Mouse (Mus musculus) lung, postnatal 0 days (tissue): Measurements from ENCODE around the gene Slc41a2. TPM values are rescaled to one million over a fixed set of nuclear protein-coding genes. Genes with fewer than 3 reads are reported as not detected.

ENCODE experiments used
- ATAC-seq: fragments of 200-750 bp; cut with Nextera tagmentation; 2 replicates; pipeline ENCODE4 v1.8.0; 2017; ENCODE audit warnings: moderate library complexity
- DNase-seq: peaks from one replicate; pipeline ENCODE4 v3.0.0-alpha.2; 2016; ENCODE audit warnings: low spot score
- H3K27ac ChIP-seq: fragments of 300-500 bp; sonication (generic); 2 replicates; pipeline ENCODE4 v1.5.1; 2014; ENCODE audit warnings: antibody characterized with exemption, mild to moderate bottlenecking, low read length, mixed read lengths
- H3K27me3 ChIP-seq: fragments of 300-500 bp; sonication (generic); replicated peaks from 2 replicates; pipeline ENCODE4 v1.6.1; 2014; ENCODE audit warnings: low read length, mixed read lengths; ENCODE audit not compliant: insufficient read depth
- H3K36me3 ChIP-seq: fragments of 300-500 bp; sonication (generic); 2 replicates; pipeline ENCODE4 v1.6.1; 2014; ENCODE audit warnings: low read length, mixed read lengths; ENCODE audit not compliant: insufficient read depth
- H3K4me1 ChIP-seq: fragments of 300-500 bp; sonication (generic); 2 replicates; pipeline ENCODE4 v1.6.1; 2014; ENCODE audit warnings: antibody characterized with exemption, low read depth, low read length, mixed read lengths; ENCODE audit not compliant: insufficient read depth
- H3K4me2 ChIP-seq: fragments of 300-500 bp; sonication (generic); replicated peaks from 2 replicates; pipeline ENCODE4 v1.6.1; 2014; ENCODE audit warnings: low read depth, mild to moderate bottlenecking, low read length, moderate library complexity, mixed read lengths
- H3K4me3 ChIP-seq: fragments of 300-500 bp; sonication (generic); 2 replicates; pipeline ENCODE4 v1.5.1; 2014; ENCODE audit warnings: low read depth, low read length
- H3K9ac ChIP-seq: fragments of 300-500 bp; sonication (generic); replicated peaks from 2 replicates; pipeline ENCODE4 v1.6.1; 2014; ENCODE audit warnings: low read depth, mild to moderate bottlenecking
- H3K9me3 ChIP-seq: fragments of 300-500 bp; sonication (generic); 2 replicates; pipeline ENCODE4 v1.6.1; 2016; ENCODE audit warnings: low read length, mixed read lengths
- CTCF ChIP-seq: IDR thresholded peaks from 2 replicates; pipeline ENCODE4 v1.5.1; 2016; ENCODE audit warnings: antibody characterized with exemption, mild to moderate bottlenecking
- EP300 ChIP-seq: IDR thresholded peaks from 2 replicates; pipeline ENCODE4 v1.6.1; 2016; ENCODE audit warnings: antibody characterized with exemption, mild to moderate bottlenecking, control low read depth
- WGBS: fragments of 180-500 bp; shearing (Covaris S2); extraction: QIAGEN DNeasy Blood & Tissue Kit; methylation state at CpG from one replicate; pipeline ENCODE4 v1.1.7; 2014; 5-methylcytosine and 5-hydroxymethylcytosine counted together
- polyA plus RNA-seq: library from polyadenylated mRNA; unstranded; fragments of >200 nt; fragmentation: Nextera tagmentation; extraction: Ambion mirVana; gene quantifications from 2 replicates; pipeline ENCODE4 v1.2.1, GENCODE M21; 2015

Gene Slc41a2
- polyA plus RNA-seq, 1 experiment from 2014 or later = 1.2 TPM

GRCm38 (mm10) chr10:83202906-83203702, 134.6 kb downstream of the Slc41a2 start:
- Histone ChIP-seq H3K27me3 (no peaks in the 10 kb centered on the region), H3K27ac (no peak overlapping the region), H3K4me2 (no peak overlapping the region), H3K9ac (no peak overlapping the region), H3K36me3 (no peaks in the 10 kb centered on the region), H3K9me3 (no peaks in the 10 kb centered on the region), H3K4me3 (no peak overlapping the region), H3K4me1 (no peaks in the 10 kb centered on the region)
- no peak for ATAC-seq
- 83% methylated on average over 14 of the region's 14 CpGs for WGBS
- no peak for TF ChIP-seq CTCF
- TF ChIP-seq EP300 = no peak
- DNase-seq = no peak

GRCm38 (mm10) chr10:83201525-83201924, 136.2 kb downstream of the Slc41a2 start:
- WGBS = 83% methylated on average over 7 of the region's 7 CpGs
- Histone ChIP-seq H3K36me3 (no peaks in the 10 kb centered on the region), H3K4me1 (no peaks in the 10 kb centered on the region), H3K27ac (no peak overlapping the region), H3K4me3 (no peak overlapping the region), H3K4me2 (no peak overlapping the region), H3K9ac (no peak overlapping the region), H3K27me3 (no peaks in the 10 kb centered on the region), H3K9me3 (no peaks in the 10 kb centered on the region)
- TF ChIP-seq EP300 (no peak), CTCF (no peak)
- no peak for ATAC-seq
- DNase-seq = no peak

GRCm38 (mm10) chr10:83199290-83199689, 138.4 kb downstream of the Slc41a2 start:
- no peak overlapping the region for H3K4me2 ChIP-seq
- no peak for TF ChIP-seq EP300
- TF ChIP-seq CTCF = no peak
- ATAC-seq = no peak
- H3K9me3 ChIP-seq = no peaks in the 10 kb centered on the region
- no peaks in the 10 kb centered on the region for H3K4me1 ChIP-seq
- H3K4me3 ChIP-seq = no peak overlapping the region
- no peak overlapping the region for H3K9ac ChIP-seq
- no peaks in the 10 kb centered on the region for H3K27me3 ChIP-seq
- 67% methylated on average over 9 of the region's 9 CpGs for WGBS
- no peak for DNase-seq
- no peak overlapping the region for H3K27ac ChIP-seq
- no peaks in the 10 kb centered on the region for H3K36me3 ChIP-seq

- no peaks in the 10 kb centered on the region for H3K27me3 ChIP-seq
- H3K4me1 ChIP-seq = no peaks in the 10 kb centered on the region
- no peak overlapping the region for H3K9ac ChIP-seq
- no peak for ATAC-seq
- H3K4me2 ChIP-seq = no peak overlapping the region
- peak; percentile 29 for DNase-seq
- TF ChIP-seq EP300 (no peak), CTCF (no peak)
- H3K36me3 ChIP-seq = no peaks in the 10 kb centered on the region
- H3K9me3 ChIP-seq = no peaks in the 10 kb centered on the region
- H3K4me3 ChIP-seq = no peak overlapping the region
- WGBS = 43% methylated on average over 5 of the region's 5 CpGs
- no peak overlapping the region for H3K27ac ChIP-seq
Observed at GRCm38 (mm10) chr10:83198692-83199091, 139.0 kb downstream of the Slc41a2 start.

DNA sequence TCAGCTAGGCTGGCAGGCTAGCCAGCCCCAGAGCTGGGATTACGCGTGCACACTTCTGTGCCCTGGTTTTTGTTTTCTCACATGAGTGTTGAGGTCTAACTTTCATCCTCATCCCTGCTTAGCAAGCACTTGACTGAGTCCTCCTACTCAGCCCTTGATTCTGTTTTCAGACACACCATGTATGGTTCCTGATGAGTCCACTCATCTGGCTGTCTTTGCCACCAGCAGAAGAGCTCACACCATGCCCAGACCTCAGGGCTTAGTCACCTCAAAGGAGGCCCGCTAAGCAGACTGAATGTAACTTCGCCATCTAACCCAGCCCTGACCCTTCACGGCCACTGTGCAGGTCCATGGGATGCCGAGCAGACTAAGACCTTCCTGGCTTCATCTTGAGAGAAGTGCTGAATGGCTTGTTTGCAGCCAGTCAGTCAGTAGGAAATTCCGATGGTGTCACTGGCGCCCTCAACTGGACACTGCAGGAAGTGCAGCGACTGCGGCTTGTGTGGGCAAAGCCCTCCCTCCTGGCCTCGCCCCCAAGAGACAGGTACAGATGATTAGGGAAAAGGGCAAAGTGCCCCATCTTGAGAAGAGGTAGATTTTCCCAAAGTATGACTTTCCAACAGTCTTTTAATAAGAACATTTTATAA, 139.9 kb downstream of the Slc41a2 start:
- H3K9ac ChIP-seq = no peak overlapping the region
- H3K36me3 ChIP-seq = no peaks in the 10 kb centered on the region
- no peak overlapping the region for H3K27ac ChIP-seq
- peak; percentile 23 for DNase-seq
- no peak overlapping the region for H3K4me3 ChIP-seq
- H3K9me3 ChIP-seq = no peaks in the 10 kb centered on the region
- H3K4me1 ChIP-seq = no peaks in the 10 kb centered on the region
- TF ChIP-seq EP300 = no peak
- TF ChIP-seq CTCF = peak; percentile 87
- no peak for ATAC-seq
- H3K27me3 ChIP-seq = no peaks in the 10 kb centered on the region
- H3K4me2 ChIP-seq = no peak overlapping the region
- WGBS = 52% methylated on average over 11 of the region's 11 CpGs

DNA sequence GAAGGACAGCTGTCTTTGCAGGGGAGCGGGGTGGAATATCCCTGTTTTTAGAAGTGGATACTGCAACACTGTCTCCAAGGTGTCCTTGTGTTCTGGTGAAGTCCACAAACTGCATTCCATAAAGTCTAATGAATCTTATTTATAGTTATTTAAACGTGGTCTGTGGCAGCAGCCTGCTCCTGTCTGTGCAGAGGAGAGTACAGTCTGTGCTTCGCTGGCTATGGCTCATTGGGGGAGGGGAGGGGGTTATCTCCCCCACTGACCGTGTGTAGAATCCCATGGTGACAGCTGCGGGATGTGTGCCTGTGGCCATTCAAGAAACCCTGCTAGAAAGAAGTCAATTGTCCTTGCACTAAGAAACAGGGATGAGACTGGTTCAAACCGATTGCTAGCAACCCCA, 145.7 kb downstream of the Slc41a2 start:
- ATAC-seq (no peak), DNase-seq (no peak)
- WGBS = 70% methylated on average over 6 of the region's 6 CpGs
- Histone ChIP-seq H3K4me2 (no peak overlapping the region), H3K9me3 (no peaks in the 10 kb centered on the region), H3K4me1 (no peaks in the 10 kb centered on the region), H3K27ac (no peak overlapping the region), H3K27me3 (no peaks in the 10 kb centered on the region), H3K9ac (no peak overlapping the region), H3K36me3 (no peaks in the 10 kb centered on the region), H3K4me3 (no peak overlapping the region)
- TF ChIP-seq CTCF (no peak), EP300 (no peak)
